Mouse (Mus musculus): ENCODE measurements around the gene Gm8334.
"Not testable (repeated sequence)": the region's sequence is repeated elsewhere in the genome, so short reads cannot be mapped to it uniquely, and the experiment has no call there.

Gm8334 gene

GRCm38 (mm10) chrX:148615053-148615452 is at the start of gene Gm8334:
Gm8334 (minus strand) TSS chrX:148615153.
- DNase-seq (ENCODE audit: low spot score) = not testable (repeated sequence)

GRCm38 (mm10) chrX:148663298-148663697 is 48.3 kb upstream of the Gm8334 start, which contains the start of gene Gm15127:
Gm15127 (plus strand) TSS chrX:148663598.
- not testable (repeated sequence) for DNase-seq (ENCODE audit: low spot score)
